Mouse (Mus musculus) brain, embryonic 14.5 days (tissue): Measurements from ENCODE around the gene Zc2hc1b.

ENCODE experiments used
- CTCF ChIP-seq: fragments of 200-500 bp; IDR thresholded peaks from 2 replicates; pipeline ENCODE4 v1.5.1; 2012; ENCODE audit warnings: inconsistent platforms, mild to moderate bottlenecking, moderate library complexity, borderline replicate concordance; ENCODE audit not compliant: insufficient read depth, insufficient read length; ENCODE audit errors: extremely low read depth
- POLR2A ChIP-seq: fragments of 200-500 bp; IDR thresholded peaks from 2 replicates; pipeline ENCODE4 v1.6.1; 2012; ENCODE audit warnings: mild to moderate bottlenecking, inconsistent platforms, borderline replicate concordance; ENCODE audit not compliant: poor library complexity, insufficient read depth, insufficient read length, severe bottlenecking; ENCODE audit errors: extremely low read depth

- no peak for TF ChIP-seq POLR2A
- TF ChIP-seq CTCF, result no peak
Measured at GRCm38 (mm10) chr10:13212326-13212725, 34.5 kb upstream of the Zc2hc1b start.
